Mouse (Mus musculus): ENCODE measurements around the gene Hlx.

DNA sequence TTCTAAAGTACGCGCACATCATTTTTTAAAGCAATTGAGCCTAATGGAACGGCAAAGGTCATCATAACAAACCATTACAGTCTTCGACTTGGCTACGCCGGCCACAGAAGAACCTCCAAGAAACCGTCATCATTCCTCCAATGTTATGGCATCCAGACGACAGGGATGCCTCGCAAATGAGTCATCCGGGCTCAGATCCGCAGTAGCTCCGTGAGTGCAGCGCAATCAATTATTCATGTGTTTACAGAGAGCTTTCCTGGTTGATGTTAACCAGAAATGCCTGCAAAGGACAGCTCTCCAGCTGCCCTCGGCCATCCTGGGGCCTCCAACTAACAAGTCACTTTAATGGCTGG, 49.7 kb upstream of the Hlx start:
- TF ChIP-seq CTCF (IDR thresholded peaks at IDR 0.05; ENCODE audit: low read depth) = no peak
- no peak for TF ChIP-seq EP300 (IDR thresholded peaks at IDR 0.05; ENCODE audit: low read depth)

Data from liver, embryonic 14.5 days (tissue).